Mouse (Mus musculus): ENCODE data around the gene H2-K1. TPM values are rescaled to one million over a fixed set of nuclear protein-coding genes. Genes with fewer than 3 reads are reported as not detected.

H2-K1 gene
- total RNA-seq (2014; rRNA removed): 19.0 and 21.2 TPM in 2 replicates
- 17.0 and 22.2 TPM in 2 replicates for polyA plus RNA-seq (2015; fragmentation: Nextera tagmentation; extraction: Ambion mirVana)

DNA sequence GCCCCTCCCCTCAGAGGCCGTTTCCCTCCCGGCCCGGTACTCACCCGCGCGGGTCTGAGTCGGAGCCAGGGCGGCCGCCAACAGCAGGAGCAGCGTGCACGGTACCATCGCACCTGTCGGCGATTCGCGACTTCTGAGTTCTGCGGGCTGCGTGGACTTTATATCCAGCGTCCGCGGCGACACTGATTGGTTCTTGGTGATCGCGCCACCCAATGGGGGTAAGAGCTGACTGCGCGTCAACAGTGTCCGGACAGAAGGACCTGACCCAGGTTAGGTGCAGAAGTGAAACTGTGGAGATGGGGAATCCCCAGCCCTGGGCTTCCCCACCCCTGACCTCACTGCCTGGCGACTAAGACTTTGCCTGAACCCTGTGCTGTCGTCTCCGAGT is at the start of gene H2-K1:
Gene H2-K1 (minus strand): TSS at position 198 of the 388 bp plus-strand sequence.
- Histone ChIP-seq H3K36me3 (ENCODE audit: insufficient read depth, low read length) (no peaks in the 10 kb centered on the region), H3K27ac (ENCODE audit: low read depth, low read length) (no peak within 1 kb of the TSS), H3K4me3 (ENCODE audit: low read depth, low read length) (peak within 1 kb of the TSS; percentile 49), H3K4me1 (ENCODE audit: insufficient read depth, low read length) (0 out of 2 replicates have a peak, but pooled peaks cover 4% of the 10 kb centered on the region), H3K4me2 (ENCODE audit: low read depth, low read length, poor library complexity, severe bottlenecking) (peak within 1 kb of the TSS; percentile 88), H3K9me3 (ENCODE audit: low read length) (no peaks in the 10 kb centered on the region), H3K27me3 (ENCODE audit: insufficient read depth, low read length) (peaks cover 7% of the 10 kb centered on the region; the same call in 1 of the 2 replicates), H3K9ac (replicated peaks; ENCODE audit: low read length, poor library complexity, severe bottlenecking) (no peak within 1 kb of the TSS; the same call in 1 of the 2 replicates)
- TF ChIP-seq CTCF (IDR thresholded peaks at IDR 0.05): no peak
- ATAC-seq (ENCODE audit: low FRiP score) (peak; percentile 87), DNase-seq (ENCODE audit: low spot score) (peak; percentile 73)
- under 1% methylated on average over 26 of the region's 30 CpGs for WGBS

DNA sequence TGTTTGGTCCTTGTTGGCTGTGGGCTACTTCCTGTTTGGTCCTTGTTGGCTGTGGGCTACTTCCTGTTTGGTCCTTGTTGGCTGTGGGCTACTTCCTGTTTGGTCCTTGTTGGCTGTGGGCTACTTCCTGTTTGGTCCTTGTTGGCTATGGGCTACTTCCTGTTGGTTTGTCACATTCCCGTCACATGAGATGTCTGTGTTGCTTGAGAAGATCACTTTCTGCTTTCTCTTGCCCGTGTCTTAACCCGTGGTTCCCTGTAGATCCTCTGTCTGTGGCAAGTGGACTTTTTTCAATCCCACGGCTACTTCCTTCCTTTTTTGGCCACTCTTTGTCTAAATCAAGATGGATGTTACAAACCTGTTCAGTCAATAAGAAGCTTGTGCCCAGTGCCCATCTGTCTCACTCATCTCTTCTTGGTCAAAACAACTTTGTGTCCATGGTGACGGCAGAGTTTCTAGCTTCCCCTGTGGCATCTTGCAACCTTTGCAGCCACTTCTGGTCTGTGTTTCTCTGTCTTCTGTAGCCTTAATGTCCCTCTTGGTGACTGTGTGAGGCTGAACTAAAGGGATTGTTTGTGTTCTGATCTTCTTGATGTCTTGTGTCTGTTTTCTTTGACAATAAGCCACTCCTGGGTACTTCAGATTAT is 47.4 kb upstream of the H2-K1 start:
- no peak overlapping the region for H3K4me2 ChIP-seq (ENCODE audit: low read depth, low read length, poor library complexity, severe bottlenecking)
- 93% methylated on average over 5 of the region's 5 CpGs for WGBS
- no peaks in the 10 kb centered on the region for H3K4me1 ChIP-seq (ENCODE audit: insufficient read depth, low read length)

DNA sequence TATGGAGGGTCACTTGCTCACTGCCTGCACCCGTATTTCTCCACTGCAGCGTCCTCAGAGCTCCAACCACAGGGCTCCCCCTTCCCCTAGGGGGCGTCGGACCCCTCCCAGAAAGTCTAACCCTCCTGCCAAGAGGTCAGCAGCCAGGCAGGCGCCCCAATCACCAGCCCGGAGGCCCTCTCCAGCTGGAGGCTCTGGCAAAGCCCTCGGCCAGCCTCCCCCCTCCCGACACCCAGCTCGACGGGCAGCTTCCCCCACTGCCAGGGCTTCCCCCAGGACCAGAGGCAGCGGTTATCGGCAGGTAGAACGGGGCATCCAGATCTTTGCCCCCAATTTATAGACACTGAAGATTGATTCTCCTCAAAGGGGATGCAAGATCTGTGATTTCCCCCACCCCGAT is 45.8 kb upstream of the H2-K1 start:
- no peaks in the 10 kb centered on the region for H3K27me3 ChIP-seq (ENCODE audit: insufficient read depth, low read length)
- no peak for DNase-seq (ENCODE audit: low spot score)
- no peaks in the 10 kb centered on the region for H3K4me1 ChIP-seq (ENCODE audit: insufficient read depth, low read length)
- no peak overlapping the region for H3K27ac ChIP-seq (ENCODE audit: low read depth, low read length)
- 79% methylated on average over 14 of the region's 14 CpGs for WGBS
- H3K9ac ChIP-seq (replicated peaks; ENCODE audit: low read length, poor library complexity, severe bottlenecking): no peak overlapping the region
- H3K9me3 ChIP-seq (ENCODE audit: low read length): no peaks in the 10 kb centered on the region
- no peak for ATAC-seq (ENCODE audit: low FRiP score)
- no peak for TF ChIP-seq CTCF (IDR thresholded peaks at IDR 0.05)
- H3K4me2 ChIP-seq (ENCODE audit: low read depth, low read length, poor library complexity, severe bottlenecking): no peak overlapping the region
- H3K36me3 ChIP-seq (ENCODE audit: insufficient read depth, low read length): no peaks in the 10 kb centered on the region
- no peak overlapping the region for H3K4me3 ChIP-seq (ENCODE audit: low read depth, low read length)

More for the DNA sequence above, 47.4 kb upstream of the H2-K1 start:
- Histone ChIP-seq H3K9ac (replicated peaks; ENCODE audit: low read length, poor library complexity, severe bottlenecking) (no peak overlapping the region), H3K27me3 (ENCODE audit: insufficient read depth, low read length) (no peaks in the 10 kb centered on the region), H3K9me3 (ENCODE audit: low read length) (no peaks in the 10 kb centered on the region), H3K4me3 (ENCODE audit: low read depth, low read length) (no peak overlapping the region), H3K36me3 (ENCODE audit: insufficient read depth, low read length) (0 out of 2 replicates have a peak, but pooled peaks cover 3% of the 10 kb centered on the region), H3K27ac (ENCODE audit: low read depth, low read length) (no peak overlapping the region)
- no peak for DNase-seq (ENCODE audit: low spot score)
- ATAC-seq (ENCODE audit: low FRiP score): no peak
- TF ChIP-seq CTCF (IDR thresholded peaks at IDR 0.05): no peak

DNA sequence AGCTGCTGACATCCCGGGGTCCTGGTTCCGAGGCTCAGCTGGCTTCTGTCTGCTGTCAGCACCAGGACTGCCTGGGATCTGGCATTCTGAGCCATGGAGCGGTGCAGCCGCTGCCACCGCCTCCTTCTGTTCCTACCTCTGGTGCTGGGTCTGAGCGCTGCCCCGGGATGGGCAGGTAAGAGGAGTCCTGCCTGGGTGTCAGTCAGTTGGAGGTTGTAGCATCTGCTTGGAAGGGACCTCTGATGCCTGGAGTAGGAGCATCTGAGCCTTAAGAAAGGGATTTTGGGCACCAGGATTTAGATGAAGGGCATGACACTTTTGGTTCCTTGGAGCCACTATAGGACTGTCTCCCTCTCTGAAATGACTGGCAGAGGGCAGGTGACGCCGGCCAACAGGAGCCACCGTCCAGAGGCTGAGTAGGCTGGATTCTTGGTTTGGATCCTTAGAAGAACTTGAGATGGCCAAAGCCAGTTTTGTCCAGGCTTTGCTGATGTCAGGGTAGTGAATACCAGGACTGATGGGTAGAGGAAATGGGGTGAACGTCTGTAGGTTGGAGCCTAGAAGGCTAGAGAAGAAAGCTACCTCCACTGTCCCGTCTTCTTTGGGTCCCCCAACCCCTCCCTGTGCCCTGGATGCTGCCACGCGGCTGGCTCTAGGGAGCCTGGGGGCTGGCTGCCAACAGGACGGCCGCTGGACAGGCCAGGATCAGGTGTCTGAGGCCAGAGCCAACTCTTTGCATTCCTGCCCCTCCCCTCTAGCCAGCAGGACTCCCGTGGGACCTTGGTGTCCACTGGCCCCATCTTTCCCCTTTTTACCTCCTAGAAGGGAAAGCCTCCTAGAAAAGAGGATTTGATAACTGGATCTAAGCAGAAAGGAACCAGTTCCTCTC is 39.7 kb upstream of the H2-K1 start:
- Histone ChIP-seq H3K4me2 (ENCODE audit: low read depth, low read length, poor library complexity, severe bottlenecking) (peak overlapping the region; percentile 49), H3K27ac (ENCODE audit: low read depth, low read length) (no peak overlapping the region), H3K9ac (replicated peaks; ENCODE audit: low read length, poor library complexity, severe bottlenecking) (peak overlapping the region; percentile 39; the same call in 1 of the 2 replicates), H3K4me3 (ENCODE audit: low read depth, low read length) (peak overlapping the region; percentile 28), H3K9me3 (ENCODE audit: low read length) (no peaks in the 10 kb centered on the region), H3K4me1 (ENCODE audit: insufficient read depth, low read length) (no peaks in the 10 kb centered on the region), H3K27me3 (ENCODE audit: insufficient read depth, low read length) (no peaks in the 10 kb centered on the region), H3K36me3 (ENCODE audit: insufficient read depth, low read length) (peaks cover 24% of the 10 kb centered on the region)
- DNase-seq (ENCODE audit: low spot score) (peak; percentile 33), ATAC-seq (ENCODE audit: low FRiP score) (no peak)
- no peak for TF ChIP-seq CTCF (IDR thresholded peaks at IDR 0.05)
- 34% methylated on average over 17 of the region's 17 CpGs for WGBS

DNA sequence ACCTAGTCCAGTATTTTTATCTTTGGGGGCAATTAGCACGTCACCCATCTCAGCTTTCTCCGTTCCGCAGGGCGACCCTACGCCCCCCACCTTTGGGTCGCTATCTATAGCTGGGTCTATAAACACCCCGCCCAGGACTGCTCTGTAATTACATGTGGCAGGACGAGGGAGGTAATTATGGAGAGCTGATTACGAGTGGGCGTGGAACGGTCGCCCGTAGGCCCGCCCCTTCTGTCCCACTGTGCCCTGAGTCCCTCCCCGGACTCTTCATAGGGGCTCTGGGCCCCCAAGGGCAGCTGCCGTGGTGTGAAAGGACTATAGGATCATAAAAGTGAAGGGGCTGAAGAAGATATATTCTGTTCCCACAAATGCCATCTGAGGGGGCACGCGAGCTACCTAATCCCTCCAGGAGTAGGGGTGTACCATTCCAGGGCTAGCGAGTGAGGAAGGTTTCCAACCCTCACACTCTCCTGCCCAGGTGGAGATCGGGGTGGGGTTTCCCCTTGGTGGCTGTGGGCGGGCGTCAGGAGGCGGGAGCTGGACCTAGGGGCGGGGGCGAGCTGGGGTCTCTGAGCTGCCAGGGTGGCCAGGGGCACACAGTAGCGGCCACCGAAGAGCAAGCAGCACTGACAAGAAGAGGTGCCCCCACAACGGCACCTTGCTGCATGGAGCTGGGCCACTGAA is 38.9 kb upstream of the H2-K1 start, which contains the start of gene Col11a2:
Gene Col11a2 (plus strand): TSS at position 560 of the 684 bp plus-strand sequence.
- peaks cover 24% of the 10 kb centered on the region for H3K36me3 ChIP-seq (ENCODE audit: insufficient read depth, low read length)
- H3K4me2 ChIP-seq (ENCODE audit: low read depth, low read length, poor library complexity, severe bottlenecking): peak within 1 kb of the TSS; percentile 49
- peak within 1 kb of the TSS; percentile 39; the same call in 1 of the 2 replicates for H3K9ac ChIP-seq (replicated peaks; ENCODE audit: low read length, poor library complexity, severe bottlenecking)
- no peaks in the 10 kb centered on the region for H3K4me1 ChIP-seq (ENCODE audit: insufficient read depth, low read length)
- no peak within 1 kb of the TSS for H3K27ac ChIP-seq (ENCODE audit: low read depth, low read length)
- no peaks in the 10 kb centered on the region for H3K27me3 ChIP-seq (ENCODE audit: insufficient read depth, low read length)
- H3K9me3 ChIP-seq (ENCODE audit: low read length): no peaks in the 10 kb centered on the region
- ATAC-seq (ENCODE audit: low FRiP score): peak; percentile 35; the same call in 1 of the 2 replicates
- H3K4me3 ChIP-seq (ENCODE audit: low read depth, low read length): peak within 1 kb of the TSS; percentile 28
- DNase-seq (ENCODE audit: low spot score): peak; percentile 26
- 12% methylated on average over 28 of the region's 28 CpGs for WGBS
- TF ChIP-seq CTCF (IDR thresholded peaks at IDR 0.05): peak; percentile 36
